Mouse (Mus musculus) heart, embryonic 12.5 days (tissue): ENCODE data around the gene Tm7sf3. TPM values are rescaled to one million over a fixed set of nuclear protein-coding genes. Genes with fewer than 3 reads are reported as not detected.
A peak's percentile ranks its signal among the peaks of the same experiment; 100 is the strongest.

Experiments used
- ATAC-seq: fragments of 200-750 bp; cut with Nextera tagmentation; 2 replicates; pipeline ENCODE4 v1.8.0; 2017; ENCODE audit warnings: moderate TSS enrichment, moderate library complexity; ENCODE audit not compliant: insufficient number of reproducible peaks, low FRiP score
- H3K27ac ChIP-seq: fragments of 300-500 bp; sonication (generic); 2 replicates; pipeline ENCODE4 v1.5.1; 2016; ENCODE audit warnings: mild to moderate bottlenecking, moderate library complexity; ENCODE audit not compliant: poor library complexity, severe bottlenecking
- H3K27me3 ChIP-seq: fragments of 300-500 bp; sonication (generic); replicated peaks from 2 replicates; pipeline ENCODE4 v1.6.1; 2016; ENCODE audit warnings: mild to moderate bottlenecking, moderate library complexity
- H3K36me3 ChIP-seq: fragments of 300-500 bp; sonication (generic); 2 replicates; pipeline ENCODE4 v1.6.1; 2016; ENCODE audit warnings: mild to moderate bottlenecking, moderate library complexity
- H3K4me1 ChIP-seq: fragments of 300-500 bp; sonication (generic); replicated peaks from 2 replicates; pipeline ENCODE4 v1.6.1; 2016; ENCODE audit warnings: mild to moderate bottlenecking
- H3K4me2 ChIP-seq: fragments of 300-500 bp; sonication (generic); 2 replicates; pipeline ENCODE4 v1.6.1; 2016; ENCODE audit warnings: mild to moderate bottlenecking, moderate library complexity
- H3K4me3 ChIP-seq: fragments of 300-500 bp; sonication (generic); 2 replicates; pipeline ENCODE4 v1.5.1; 2016; ENCODE audit warnings: mild to moderate bottlenecking
- H3K9ac ChIP-seq: fragments of 300-500 bp; sonication (generic); 2 replicates; pipeline ENCODE4 v1.6.1; 2016; ENCODE audit warnings: mild to moderate bottlenecking, moderate library complexity
- H3K9me3 ChIP-seq: fragments of 300-500 bp; sonication (generic); replicated peaks from 2 replicates; pipeline ENCODE4 v1.6.1; 2016; ENCODE audit warnings: mild to moderate bottlenecking, moderate library complexity
- WGBS: fragments of 180-500 bp; shearing (Covaris S2); methylation state at CpG from one replicate; pipeline ENCODE4 v1.1.7; 2016; 5-methylcytosine and 5-hydroxymethylcytosine counted together
- polyA plus RNA-seq: library from polyadenylated mRNA; unstranded; fragments of >200 nt; fragmentation: Nextera tagmentation; extraction: Ambion mirVana; gene quantifications from 2 replicates; pipeline ENCODE4 v1.2.1, GENCODE M21; 2016

The Tm7sf3 gene
- polyA plus RNA-seq, 1 experiment from 2014 or later, result 51.7 TPM

GRCm38 (mm10) chr6:146674420-146674819, 31.8 kb upstream of the Tm7sf3 start:
- WGBS, result 66% methylated on average over 8 of the region's 8 CpGs
- Histone ChIP-seq H3K9ac (peak overlapping the region; percentile 57), H3K4me2 (peak overlapping the region; percentile 15; the same call in 1 of the 2 replicates)

GRCm38 (mm10) chr6:146673696-146674095, 31.1 kb upstream of the Tm7sf3 start:
- H3K36me3 ChIP-seq, result no peaks in the 10 kb centered on the region
- no peaks in the 10 kb centered on the region for H3K27me3 ChIP-seq
- WGBS, result 83% methylated on average over 4 of the region's 4 CpGs
- no peak overlapping the region for H3K4me3 ChIP-seq
- H3K4me1 ChIP-seq, result peaks cover 62% of the 10 kb centered on the region
- peaks cover 7% of the 10 kb centered on the region for H3K9me3 ChIP-seq
- H3K9ac ChIP-seq, result no peak overlapping the region
- H3K27ac ChIP-seq, result no peak overlapping the region
- ATAC-seq, result no peak
- no peak overlapping the region for H3K4me2 ChIP-seq

More at GRCm38 (mm10) chr6:146674420-146674819, 31.8 kb upstream of the Tm7sf3 start:
- Histone ChIP-seq H3K27me3 (no peaks in the 10 kb centered on the region), H3K4me1 (peaks cover 63% of the 10 kb centered on the region), H3K27ac (peak overlapping the region; percentile 92), H3K4me3 (no peak overlapping the region), H3K36me3 (no peaks in the 10 kb centered on the region), H3K9me3 (peaks cover 10% of the 10 kb centered on the region)
- no peak for ATAC-seq

- no peak for ATAC-seq
- Histone ChIP-seq H3K27ac (peak overlapping the region; percentile 89), H3K4me1 (peaks cover 57% of the 10 kb centered on the region), H3K4me3 (no peak overlapping the region), H3K4me2 (no peak overlapping the region), H3K9ac (no peak overlapping the region), H3K27me3 (no peaks in the 10 kb centered on the region), H3K36me3 (no peaks in the 10 kb centered on the region), H3K9me3 (peaks cover 7% of the 10 kb centered on the region)
- 44% methylated on average over 5 of the region's 5 CpGs for WGBS
Observed at GRCm38 (mm10) chr6:146672106-146672505, 29.5 kb upstream of the Tm7sf3 start.

- H3K4me1 ChIP-seq, result peaks cover 48% of the 10 kb centered on the region
- 29% methylated on average over 15 of the region's 15 CpGs for WGBS
- peaks cover 7% of the 10 kb centered on the region for H3K9me3 ChIP-seq
- H3K27me3 ChIP-seq, result no peaks in the 10 kb centered on the region
- H3K9ac ChIP-seq, result peak overlapping the region; percentile 50; the same call in 1 of the 2 replicates
- peak overlapping the region; percentile 48 for H3K4me2 ChIP-seq
- H3K27ac ChIP-seq, result peak overlapping the region; percentile 89
- no peak for ATAC-seq
- H3K36me3 ChIP-seq, result no peaks in the 10 kb centered on the region
- no peak overlapping the region for H3K4me3 ChIP-seq
Observed at GRCm38 (mm10) chr6:146670956-146671855, 28.6 kb upstream of the Tm7sf3 start.

- Histone ChIP-seq H3K4me2 (no peak overlapping the region), H3K27me3 (no peaks in the 10 kb centered on the region), H3K27ac (peak overlapping the region; percentile 48; the same call in 1 of the 2 replicates), H3K9me3 (peaks cover 7% of the 10 kb centered on the region), H3K4me3 (no peak overlapping the region), H3K36me3 (no peaks in the 10 kb centered on the region), H3K4me1 (peaks cover 39% of the 10 kb centered on the region), H3K9ac (0 out of 2 replicates have a peak overlapping the region, but pooled peaks have one; percentile 8)
- ATAC-seq, result no peak
Observed at GRCm38 (mm10) chr6:146668606-146669005, 26.0 kb upstream of the Tm7sf3 start.

- Histone ChIP-seq H3K9ac (no peak overlapping the region), H3K4me2 (no peak overlapping the region), H3K36me3 (no peaks in the 10 kb centered on the region), H3K4me1 (peaks cover 36% of the 10 kb centered on the region), H3K4me3 (no peak overlapping the region), H3K27me3 (no peaks in the 10 kb centered on the region), H3K9me3 (peaks cover 7% of the 10 kb centered on the region), H3K27ac (no peak overlapping the region)
- ATAC-seq, result no peak
- 72% methylated on average over 6 of the region's 6 CpGs for WGBS
Observed at GRCm38 (mm10) chr6:146666811-146667210, 24.2 kb upstream of the Tm7sf3 start.

DNA sequence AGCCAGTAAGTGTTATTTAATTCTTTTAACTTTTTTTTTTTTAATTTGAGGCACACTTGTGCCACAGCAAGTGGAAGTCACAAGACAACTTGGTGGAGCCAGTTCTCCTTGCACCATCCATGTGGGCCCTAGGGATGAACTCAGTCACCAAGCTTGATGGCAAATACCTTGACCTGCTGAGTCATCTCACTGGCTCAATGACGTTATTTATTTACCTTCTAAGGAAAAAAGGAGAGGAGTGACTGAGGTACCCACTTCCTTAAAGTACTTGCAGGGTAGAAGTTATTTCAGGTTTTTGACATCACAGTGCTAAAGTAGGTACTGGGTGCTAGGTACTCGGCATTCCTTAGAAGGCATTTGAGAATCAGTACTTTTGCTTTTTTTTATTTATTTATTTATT, 22.8 kb upstream of the Tm7sf3 start:
- no peaks in the 10 kb centered on the region for H3K27me3 ChIP-seq
- ATAC-seq, result no peak
- H3K27ac ChIP-seq, result no peak overlapping the region
- no peak overlapping the region for H3K9ac ChIP-seq
- peaks cover 31% of the 10 kb centered on the region for H3K4me1 ChIP-seq
- H3K9me3 ChIP-seq, result peaks cover 5% of the 10 kb centered on the region
- no peaks in the 10 kb centered on the region for H3K36me3 ChIP-seq
- H3K4me2 ChIP-seq, result no peak overlapping the region
- no peak overlapping the region for H3K4me3 ChIP-seq
- WGBS, result 77% methylated on average over 2 of the region's 2 CpGs

- 90% methylated on average over 5 of the region's 5 CpGs for WGBS
- Histone ChIP-seq H3K9ac (no peak overlapping the region), H3K4me3 (no peak overlapping the region), H3K4me2 (no peak overlapping the region), H3K27ac (peak overlapping the region; percentile 68; the same call in 1 of the 2 replicates), H3K9me3 (no peaks in the 10 kb centered on the region; the same call in 1 of the 2 replicates), H3K27me3 (no peaks in the 10 kb centered on the region), H3K4me1 (peaks cover 31% of the 10 kb centered on the region), H3K36me3 (no peaks in the 10 kb centered on the region)
- ATAC-seq, result no peak
Observed at GRCm38 (mm10) chr6:146664917-146665316, 22.3 kb upstream of the Tm7sf3 start.

DNA sequence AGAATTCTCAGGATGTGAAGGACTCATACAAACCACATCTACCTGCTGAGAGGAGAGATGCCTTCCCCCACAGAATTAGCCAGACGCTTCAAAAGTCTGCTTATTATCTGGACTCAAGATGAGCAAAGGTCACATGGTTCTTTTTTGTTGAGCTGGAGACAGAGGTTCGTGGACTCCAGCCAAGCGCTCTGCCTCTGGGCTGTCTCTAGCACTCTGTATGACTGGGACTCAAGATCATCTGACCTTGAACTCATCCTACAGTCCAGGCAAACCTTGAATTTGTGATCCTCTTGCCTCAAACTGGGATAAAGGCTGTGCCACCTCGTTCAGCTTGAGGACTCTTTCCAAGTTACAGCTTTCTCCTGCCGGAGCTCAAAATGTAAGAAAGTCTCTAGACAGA, 21.5 kb upstream of the Tm7sf3 start:
- Histone ChIP-seq H3K4me2 (no peak overlapping the region), H3K4me3 (no peak overlapping the region), H3K9ac (no peak overlapping the region), H3K36me3 (no peaks in the 10 kb centered on the region), H3K27ac (peak overlapping the region; percentile 68), H3K9me3 (no peaks in the 10 kb centered on the region), H3K27me3 (no peaks in the 10 kb centered on the region), H3K4me1 (peaks cover 28% of the 10 kb centered on the region)
- no peak for ATAC-seq
- 39% methylated on average over 5 of the region's 5 CpGs for WGBS

DNA sequence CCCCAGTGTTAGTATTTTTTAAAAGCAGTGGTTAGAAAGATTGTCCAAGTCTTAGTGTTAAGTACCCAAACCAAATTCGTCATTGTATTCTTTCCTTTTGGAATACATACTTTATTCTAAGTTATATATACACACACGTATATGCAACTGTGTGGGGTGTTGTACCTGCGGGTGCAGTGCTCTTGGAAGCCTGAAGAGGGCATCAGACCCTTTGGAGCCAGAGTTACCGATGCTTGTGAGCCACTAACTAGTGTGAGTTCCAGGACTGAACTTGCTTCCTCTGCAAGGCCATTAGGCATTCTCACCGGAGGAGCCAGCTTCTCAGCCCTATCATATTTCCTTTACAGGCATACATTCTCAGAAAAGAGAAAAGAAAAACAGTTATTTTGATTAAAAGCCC, 20.1 kb upstream of the Tm7sf3 start:
- no peaks in the 10 kb centered on the region for H3K27me3 ChIP-seq
- no peak overlapping the region for H3K27ac ChIP-seq
- WGBS, result 43% methylated on average over 5 of the region's 5 CpGs
- no peak overlapping the region for H3K9ac ChIP-seq
- peaks cover 19% of the 10 kb centered on the region for H3K4me1 ChIP-seq
- no peak for ATAC-seq
- no peak overlapping the region for H3K4me2 ChIP-seq
- H3K4me3 ChIP-seq, result no peak overlapping the region
- no peaks in the 10 kb centered on the region for H3K36me3 ChIP-seq
- no peaks in the 10 kb centered on the region for H3K9me3 ChIP-seq

DNA sequence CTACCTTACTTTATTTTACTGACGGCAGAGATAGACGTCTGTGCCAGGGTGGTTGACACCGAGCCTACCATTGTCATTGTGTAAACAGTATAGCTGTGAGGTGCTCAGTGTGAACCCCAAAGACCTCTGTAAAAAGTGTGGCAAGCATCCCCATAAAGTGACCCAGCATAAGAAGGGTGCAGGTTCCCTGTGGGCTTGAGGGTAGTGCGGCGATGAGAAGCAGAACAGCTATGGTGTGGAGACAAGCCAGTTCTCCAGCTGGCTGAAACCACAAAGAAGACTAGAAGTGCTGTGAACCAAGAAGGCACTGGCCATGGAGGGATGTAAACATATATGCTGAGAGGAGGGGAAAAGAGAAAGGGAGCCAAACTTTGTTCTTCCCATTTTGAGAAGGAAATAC, 19.0 kb upstream of the Tm7sf3 start:
- no peak for ATAC-seq
- no peak overlapping the region for H3K4me2 ChIP-seq
- no peaks in the 10 kb centered on the region for H3K27me3 ChIP-seq
- H3K27ac ChIP-seq, result no peak overlapping the region
- H3K36me3 ChIP-seq, result no peaks in the 10 kb centered on the region
- no peak overlapping the region for H3K4me3 ChIP-seq
- no peaks in the 10 kb centered on the region for H3K9me3 ChIP-seq
- 78% methylated on average over 5 of the region's 5 CpGs for WGBS
- peaks cover 16% of the 10 kb centered on the region for H3K4me1 ChIP-seq
- no peak overlapping the region for H3K9ac ChIP-seq
